Mouse (Mus musculus) lung, adult 2 months (tissue): ENCODE data around the gene Entpd6. TPM values are rescaled to one million over a fixed set of nuclear protein-coding genes. Genes with fewer than 3 reads are reported as not detected.

Experiments
- DNase-seq: peaks from one replicate; pipeline ENCODE4 v3.0.0; 2022
- H3K4me1 ChIP-seq: fragments of 200-500 bp; 2 replicates; pipeline ENCODE4 v1.6.1; 2011; ENCODE audit warnings: low read length; ENCODE audit not compliant: control insufficient read depth, insufficient read depth
- H3K4me3 ChIP-seq: fragments of 200-500 bp; replicated peaks from 2 replicates; pipeline ENCODE3; 2011; ENCODE audit warnings: low read depth, mild to moderate bottlenecking, control low read depth, low read length; ENCODE audit errors: extremely low read depth
- CTCF ChIP-seq: fragments of 200-500 bp; IDR thresholded peaks from 2 replicates; pipeline ENCODE4 v1.5.1; 2011; ENCODE audit warnings: mild to moderate bottlenecking, low read length, control low read depth; ENCODE audit not compliant: insufficient read depth
- POLR2A ChIP-seq: fragments of 200-500 bp; IDR thresholded peaks from 2 replicates; pipeline ENCODE4 v1.6.1; 2011; ENCODE audit warnings: low read depth, mild to moderate bottlenecking, control low read depth, low read length, borderline replicate concordance; ENCODE audit errors: extremely low read depth
- WGBS: fragments of 180-500 bp; shearing (Covaris S2); methylation state at CpG from one replicate; pipeline ENCODE4 v1.1.7; 2018; 5-methylcytosine and 5-hydroxymethylcytosine counted together
- polyA plus RNA-seq: library from polyadenylated mRNA; depleted of rRNA; stranded (reverse); fragments of >200 nt; gene quantifications from 2 replicates; pipeline ENCODE4 v1.2.3, GENCODE M21; 2012; rRNA removed

Entpd6 gene
- polyA plus RNA-seq = 13.7 and 14.7 TPM in 2 replicates

GRCm38 (mm10) chr2:150748854-150749253, at the start of gene Entpd6:
TSS of gene Entpd6 (plus strand) at chr2:150749042.
- H3K4me1 ChIP-seq = no peaks in the 10 kb centered on the region; the same call in 1 of the 2 replicates
- peak within 1 kb of the TSS; percentile 76 for H3K4me3 ChIP-seq
- under 1% methylated on average over 30 of the region's 30 CpGs for WGBS
- peak; percentile 94 for DNase-seq
- TF ChIP-seq CTCF (peak; percentile 74), POLR2A (peak; percentile 82; the same call in 1 of the 2 replicates)

- H3K4me3 ChIP-seq = no peak overlapping the region
- H3K4me1 ChIP-seq = no peaks in the 10 kb centered on the region
- no peak for DNase-seq
- TF ChIP-seq POLR2A = no peak
- no peak for TF ChIP-seq CTCF
- WGBS = 74% methylated on average over 4 of the region's 4 CpGs
These were observed 36.6 kb upstream of the Entpd6 start for GRCm38 (mm10) chr2:150712167-150712674.

GRCm38 (mm10) chr2:150735756-150736576, 12.9 kb upstream of the Entpd6 start:
- 69% methylated on average over 11 of the region's 11 CpGs for WGBS
- H3K4me1 ChIP-seq = no peaks in the 10 kb centered on the region
- H3K4me3 ChIP-seq = no peak overlapping the region
- no peak for TF ChIP-seq POLR2A
- no peak for TF ChIP-seq CTCF
- DNase-seq = no peak

- no peak for TF ChIP-seq CTCF
- no peak for TF ChIP-seq POLR2A
- DNase-seq = no peak
- H3K4me1 ChIP-seq = no peaks in the 10 kb centered on the region
- WGBS = 73% methylated on average over 9 of the region's 9 CpGs
- no peak overlapping the region for H3K4me3 ChIP-seq
These were observed 11.0 kb upstream of the Entpd6 start for GRCm38 (mm10) chr2:150737881-150738280.

GRCm38 (mm10) chr2:150740145-150740841, 8.5 kb upstream of the Entpd6 start:
- no peaks in the 10 kb centered on the region for H3K4me1 ChIP-seq
- H3K4me3 ChIP-seq = no peak overlapping the region
- DNase-seq = no peak
- TF ChIP-seq POLR2A = no peak
- TF ChIP-seq CTCF = no peak
- WGBS = 58% methylated on average over 10 of the region's 10 CpGs

GRCm38 (mm10) chr2:150741405-150741804, 7.4 kb upstream of the Entpd6 start:
- no peak for DNase-seq
- no peak overlapping the region for H3K4me3 ChIP-seq
- no peaks in the 10 kb centered on the region for H3K4me1 ChIP-seq
- WGBS = 49% methylated on average over 4 of the region's 4 CpGs
- no peak for TF ChIP-seq CTCF

- no peak for TF ChIP-seq POLR2A
- no peak for TF ChIP-seq CTCF
- 55% methylated on average over 7 of the region's 7 CpGs for WGBS
- DNase-seq = no peak
- H3K4me3 ChIP-seq = no peak overlapping the region
- no peaks in the 10 kb centered on the region for H3K4me1 ChIP-seq
These were observed 3.8 kb upstream of the Entpd6 start for GRCm38 (mm10) chr2:150745016-150745415.

- no peak for TF ChIP-seq CTCF
- TF ChIP-seq POLR2A = no peak
- WGBS = under 1% methylated on average over 24 of the region's 24 CpGs
- DNase-seq = no peak
These were observed 441 bp downstream of the Entpd6 start for GRCm38 (mm10) chr2:150749283-150749682.

GRCm38 (mm10) chr2:150750129-150750979, 1.5 kb downstream of the Entpd6 start:
- 31% methylated on average over 13 of the region's 13 CpGs for whole genome bisulfite sequencing
- H3K4me3 ChIP-seq = no peak overlapping the region
- H3K4me1 ChIP-seq = no peaks in the 10 kb centered on the region; the same call in 1 of the 2 replicates
- TF ChIP-seq CTCF (no peak), POLR2A (no peak)
- DNase-seq = peak; percentile 28

More at GRCm38 (mm10) chr2:150749283-150749682, 441 bp downstream of the Entpd6 start:
- Histone ChIP-seq H3K4me3 (peak overlapping the region; percentile 76), H3K4me1 (no peaks in the 10 kb centered on the region; the same call in 1 of the 2 replicates)
